ENCODE assay signal across 23 mouse cellular contexts in genomic region chr3:29991523-29991922, GRCm38 (mm10).
DNase-seq lines count a peak whose midpoint lies in the region; ATAC-seq and TF ChIP-seq lines count a peak whose summit lies in the region.
"Had no signal": no experiment of that assay in that cellular context is flagged by ENCODE, and none has a peak within 500 bp of the region (broad histone marks: within the 10 kb centered on the region; RNA-seq: fewer than 3 reads in every experiment).

No protein-coding gene starts in this region.

- DNase-seq in CH12.LX (ENCODE audit: extremely low read depth), result peak; percentile 61
- no peak for DNase-seq in kidney, adult 8-10 months
- no peak for DNase-seq in cerebellum, adult 18-20 months
- DNase-seq: adrenal gland, adult 2 months; adrenal gland, postnatal 10 days; adrenal gland, postnatal 25 days; B cell, adult 2 months; cerebellum, adult 11 months; cerebellum, adult 2 months; cerebellum, adult 9-10 months; cerebellum, postnatal 10 days; cerebellum, postnatal 25 days; embryo, embryonic 11 days; forebrain, postnatal 0 days had no signal

- no peak overlapping the region for H3K4me2 ChIP-seq in CH12.LX (ENCODE audit: insufficient read depth, low read depth, poor library complexity, severe bottlenecking)
- H3K4me2 ChIP-seq: embryonic facial prominence, embryonic 13.5 days; embryonic facial prominence, embryonic 15.5 days; forebrain, embryonic 13.5 days; forebrain, embryonic 15.5 days had no signal

- no peaks in the 10 kb centered on the region for H3K9me3 ChIP-seq in CH12.LX (replicated peaks; ENCODE audit: low read length)
- H3K9me3 ChIP-seq: embryonic facial prominence, embryonic 13.5 days; embryonic facial prominence, embryonic 15.5 days; forebrain, embryonic 13.5 days; forebrain, embryonic 15.5 days had no signal

- TF ChIP-seq POLR2A in CH12.LX (IDR thresholded peaks at IDR 0.05; ENCODE audit: low read depth, low read length), result no peak

- peaks cover 0 to 16% of the 10 kb centered on the region in 2 experiments; a peak in 2 of 4 replicates for H3K4me1 ChIP-seq in CH12.LX (ENCODE audit: control insufficient read depth in 1 of 2, insufficient read depth in 2 of 2)
- H3K4me1 ChIP-seq: embryonic facial prominence, embryonic 13.5 days; embryonic facial prominence, embryonic 15.5 days; forebrain, embryonic 13.5 days; forebrain, embryonic 15.5 days had no signal

- no peak for TF ChIP-seq RAD21 in CH12.LX (IDR thresholded peaks at IDR 0.05; ENCODE audit: low read depth, low read length)

- H3K27ac ChIP-seq in CH12.LX (ENCODE audit: insufficient read depth, low read depth), result no peak overlapping the region
- H3K27ac ChIP-seq: embryonic facial prominence, embryonic 13.5 days; embryonic facial prominence, embryonic 15.5 days; forebrain, embryonic 13.5 days; forebrain, embryonic 15.5 days had no signal

- no peak overlapping the region for H3K4me3 ChIP-seq in CH12.LX (replicated peaks in 1 of 3; ENCODE audit: low read depth in 2 of 3, low read length in 2 of 3, poor library complexity in 1 of 3)
- H3K4me3 ChIP-seq: embryonic facial prominence, embryonic 13.5 days; embryonic facial prominence, embryonic 15.5 days; erythroblast, embryonic 14.5 days; forebrain, embryonic 13.5 days; forebrain, embryonic 15.5 days had no signal

- dilution Hi-C loops in CH12.LX (cut with MboI; ENCODE audit: extremely low pct_ligation_motif_present, extremely low pct_unique_long_range_greater_than_20kb, low sequenced_read_pairs), result no loop called here

- TF ChIP-seq EP300 in CH12.LX (IDR thresholded peaks at IDR 0.05; ENCODE audit: low read length), result peak; percentile 71

- in situ Hi-C loops in CH12.LX (cut with MboI; ENCODE audit: low pct_ligation_motif_present, low pct_unique_long_range_greater_than_20kb, low sequenced_read_pairs), result no loop called here

- H3K9ac ChIP-seq in CH12.LX (ENCODE audit: insufficient read depth, low read depth), result no peak overlapping the region
- H3K9ac ChIP-seq: embryonic facial prominence, embryonic 13.5 days; embryonic facial prominence, embryonic 15.5 days; forebrain, embryonic 13.5 days; forebrain, embryonic 15.5 days; forebrain, postnatal 0 days had no signal

- no peaks in the 10 kb centered on the region for H3K27me3 ChIP-seq in CH12.LX (replicated peaks)
- H3K27me3 ChIP-seq: embryonic facial prominence, embryonic 13.5 days; embryonic facial prominence, embryonic 15.5 days; forebrain, embryonic 13.5 days; forebrain, embryonic 15.5 days had no signal

- no peaks in the 10 kb centered on the region for H3K79me2 ChIP-seq in CH12.LX (replicated peaks; ENCODE audit: control insufficient read depth, extremely low read depth, insufficient read depth, poor library complexity, severe bottlenecking)

- no peak for TF ChIP-seq CTCF in CH12.LX (conservative IDR thresholded peaks at IDR 0.05 in 1 of 2, IDR thresholded peaks at IDR 0.05 in 1 of 2; ENCODE audit: low read depth in 2 of 2, low read length in 2 of 2)

- peak; percentile 30 for ATAC-seq in granulocyte monocyte progenitor cell, adult 5-6 weeks (replicated peaks; ENCODE audit: poor library complexity, severe bottlenecking)
- peak; percentile 23; the same call in 1 of the 2 replicates for ATAC-seq in megakaryocyte progenitor cell, adult 5-6 weeks (replicated peaks; ENCODE audit: poor library complexity)
- no peak for ATAC-seq in erythroid progenitor cell, adult 5-6 weeks (replicated peaks; ENCODE audit: low FRiP score, poor library complexity, severe bottlenecking)
- ATAC-seq: CD4-positive, CD25-positive, alpha-beta regulatory T cell, adult 4 months; forebrain, embryonic 13.5 days; forebrain, embryonic 15.5 days; forebrain, postnatal 0 days had no signal

- no peaks in the 10 kb centered on the region for H3K36me3 ChIP-seq in CH12.LX (replicated peaks in 1 of 2; ENCODE audit: control insufficient read depth in 1 of 2, insufficient read depth in 1 of 2, low read length in 1 of 2)
- H3K36me3 ChIP-seq: embryonic facial prominence, embryonic 15.5 days; forebrain, embryonic 15.5 days had no signal

TF ChIP-seq in CH12.LX, 34 proteins besides CTCF, POLR2A, EP300 and RAD21:
- no peak for TF ChIP-seq JUN (IDR thresholded peaks at IDR 0.05; ENCODE audit: insufficient read depth, low read depth, low read length)
- no peak for TF ChIP-seq SMC3 (IDR thresholded peaks at IDR 0.05; ENCODE audit: low read depth, low read length)
- TF ChIP-seq MXI1 (IDR thresholded peaks at IDR 0.05; ENCODE audit: low read depth, low read length), result no peak
- no peak for TF ChIP-seq GABPA (IDR thresholded peaks at IDR 0.05; ENCODE audit: insufficient replicate concordance, low read depth, low read length)
- no peak for TF ChIP-seq TCF12 (IDR thresholded peaks at IDR 0.05; ENCODE audit: low read depth, low read length)
- TF ChIP-seq POLR2AphosphoS2 (IDR thresholded peaks at IDR 0.05; ENCODE audit: low read depth, low read length), result no peak
- no peak for TF ChIP-seq JUND (conservative IDR thresholded peaks at IDR 0.05; ENCODE audit: low read depth, low read length)
- no peak for TF ChIP-seq BHLHE40 (IDR thresholded peaks at IDR 0.05; ENCODE audit: low read depth, low read length)
TF ChIP-seq in CH12.LX: peak in this region for 0.
